Mouse (Mus musculus) liver, embryonic 11.5 days (tissue): Measurements from ENCODE around the gene Coro1c. TPM values are rescaled to one million over a fixed set of nuclear protein-coding genes. Genes with fewer than 3 reads are reported as not detected.

Experiments
- ATAC-seq: fragments of 200-750 bp; cut with Nextera tagmentation; replicated peaks from 2 replicates; pipeline ENCODE4 v1.8.0; 2017; ENCODE audit warnings: moderate number of reproducible peaks, mild to moderate bottlenecking, moderate TSS enrichment, moderate library complexity; ENCODE audit not compliant: low FRiP score
- DNase-seq: peaks from one replicate; pipeline ENCODE4 v3.0.0-alpha.2; 2017; ENCODE audit warnings: low spot score
- H3K27ac ChIP-seq: fragments of 300-500 bp; sonication (generic); 2 replicates; pipeline ENCODE4 v1.5.1; 2014; ENCODE audit warnings: mild to moderate bottlenecking, low read depth, low read length, control low read depth
- H3K27me3 ChIP-seq: fragments of 300-500 bp; sonication (generic); replicated peaks from 2 replicates; pipeline ENCODE4 v1.6.1; 2014; ENCODE audit warnings: low read length, mixed read lengths; ENCODE audit not compliant: control insufficient read depth, insufficient read depth
- H3K36me3 ChIP-seq: fragments of 300-500 bp; sonication (generic); 2 replicates; pipeline ENCODE4 v1.6.1; 2014; ENCODE audit warnings: mild to moderate bottlenecking, low read length, moderate library complexity, mixed read lengths; ENCODE audit not compliant: control insufficient read depth, insufficient read depth
- H3K4me1 ChIP-seq: fragments of 300-500 bp; sonication (generic); replicated peaks from 2 replicates; pipeline ENCODE4 v1.6.1; 2014; ENCODE audit warnings: low read length, mixed read lengths; ENCODE audit not compliant: control insufficient read depth, insufficient read depth
- H3K4me2 ChIP-seq: fragments of 300-500 bp; sonication (generic); 2 replicates; pipeline ENCODE4 v1.6.1; 2014; ENCODE audit warnings: mild to moderate bottlenecking, control low read depth, moderate library complexity
- H3K4me3 ChIP-seq: fragments of 300-500 bp; sonication (generic); 2 replicates; pipeline ENCODE4 v1.5.1; 2014; ENCODE audit warnings: low read depth, low read length, control low read depth
- H3K9ac ChIP-seq: fragments of 300-500 bp; sonication (generic); 2 replicates; pipeline ENCODE4 v1.6.1; 2014; ENCODE audit warnings: low read depth, low read length, control low read depth
- H3K9me3 ChIP-seq: fragments of 300-500 bp; sonication (generic); 2 replicates; pipeline ENCODE4 v1.6.1; 2016; ENCODE audit warnings: low read length, inconsistent platforms, mixed read lengths; ENCODE audit not compliant: control insufficient read depth
- WGBS: fragments of 180-500 bp; shearing (Covaris S2); extraction: QIAGEN DNeasy Blood & Tissue Kit; methylation state at CpG from one replicate; pipeline ENCODE4 v1.1.7; 2014; 5-methylcytosine and 5-hydroxymethylcytosine counted together
- polyA plus RNA-seq: library from polyadenylated mRNA; unstranded; fragments of >200 nt; fragmentation: Nextera tagmentation; extraction: Ambion mirVana; gene quantifications from 2 replicates; pipeline ENCODE4 v1.2.1, GENCODE M21; 2014

Coro1c gene
- polyA plus RNA-seq, 1 experiment from 2014 or later, result 122 TPM

GRCm38 (mm10) chr5:113841243-113842225, 67.0 kb downstream of the Coro1c start:
- no peak overlapping the region; the same call in 1 of the 2 replicates for H3K27ac ChIP-seq
- ATAC-seq (no peak), DNase-seq (no peak)
- 66% methylated on average over 23 of the region's 23 CpGs for WGBS
- H3K9ac ChIP-seq, result no peak overlapping the region
- no peaks in the 10 kb centered on the region for H3K27me3 ChIP-seq
- peaks cover 32% of the 10 kb centered on the region for H3K36me3 ChIP-seq
- H3K4me1 ChIP-seq, result peaks cover 9% of the 10 kb centered on the region
- H3K9me3 ChIP-seq, result no peaks in the 10 kb centered on the region
- H3K4me3 ChIP-seq, result no peak overlapping the region
- no peak overlapping the region for H3K4me2 ChIP-seq

GRCm38 (mm10) chr5:113840443-113840842, 68.1 kb downstream of the Coro1c start:
- Histone ChIP-seq H3K27ac (no peak overlapping the region), H3K4me3 (no peak overlapping the region), H3K4me2 (no peak overlapping the region), H3K27me3 (no peaks in the 10 kb centered on the region), H3K36me3 (peaks cover 21% of the 10 kb centered on the region), H3K9me3 (no peaks in the 10 kb centered on the region), H3K4me1 (no peaks in the 10 kb centered on the region; the same call in 1 of the 2 replicates), H3K9ac (no peak overlapping the region)
- ATAC-seq (no peak), DNase-seq (no peak)
- 82% methylated on average over 4 of the region's 4 CpGs for WGBS

GRCm38 (mm10) chr5:113836961-113837360, 71.6 kb downstream of the Coro1c start:
- Histone ChIP-seq H3K4me1 (peaks cover 4% of the 10 kb centered on the region; the same call in 1 of the 2 replicates), H3K27me3 (no peaks in the 10 kb centered on the region), H3K4me2 (no peak overlapping the region), H3K36me3 (peaks cover 4% of the 10 kb centered on the region), H3K4me3 (no peak overlapping the region), H3K27ac (no peak overlapping the region), H3K9ac (no peak overlapping the region), H3K9me3 (no peaks in the 10 kb centered on the region)
- no peak for ATAC-seq
- WGBS, result 77% methylated on average over 10 of the region's 10 CpGs
- DNase-seq, result no peak

GRCm38 (mm10) chr5:113833316-113833947, 75.1 kb downstream of the Coro1c start:
- no peak overlapping the region for H3K9ac ChIP-seq
- no peak overlapping the region for H3K4me2 ChIP-seq
- H3K36me3 ChIP-seq, result no peaks in the 10 kb centered on the region; the same call in 1 of the 2 replicates
- H3K27me3 ChIP-seq, result no peaks in the 10 kb centered on the region
- no peak for ATAC-seq
- DNase-seq, result no peak
- H3K4me1 ChIP-seq, result peaks cover 11% of the 10 kb centered on the region
- WGBS, result 50% methylated on average over 16 of the region's 16 CpGs
- no peak overlapping the region for H3K4me3 ChIP-seq
- no peaks in the 10 kb centered on the region for H3K9me3 ChIP-seq
- H3K27ac ChIP-seq, result no peak overlapping the region

GRCm38 (mm10) chr5:113832490-113832901, 76.1 kb downstream of the Coro1c start, which contains the start of gene Selplg:
Selplg (minus strand) TSS chr5:113832644.
- no peak for ATAC-seq
- H3K4me2 ChIP-seq, result no peak within 1 kb of the TSS
- no peaks in the 10 kb centered on the region for H3K9me3 ChIP-seq
- H3K27me3 ChIP-seq, result no peaks in the 10 kb centered on the region
- no peak within 1 kb of the TSS for H3K27ac ChIP-seq
- no peak within 1 kb of the TSS for H3K9ac ChIP-seq
- H3K4me1 ChIP-seq, result peaks cover 18% of the 10 kb centered on the region
- DNase-seq, result no peak
- H3K4me3 ChIP-seq, result no peak within 1 kb of the TSS
- WGBS, result 61% methylated on average over 8 of the region's 8 CpGs
- H3K36me3 ChIP-seq, result no peaks in the 10 kb centered on the region; the same call in 1 of the 2 replicates

- ATAC-seq (no peak), DNase-seq (no peak)
- Histone ChIP-seq H3K27ac (no peak overlapping the region), H3K36me3 (no peaks in the 10 kb centered on the region), H3K27me3 (no peaks in the 10 kb centered on the region), H3K9me3 (no peaks in the 10 kb centered on the region), H3K4me1 (peaks cover 18% of the 10 kb centered on the region), H3K9ac (no peak overlapping the region), H3K4me3 (no peak overlapping the region), H3K4me2 (no peak overlapping the region)
- 60% methylated on average over 3 of the region's 3 CpGs for WGBS
These were observed 76.8 kb downstream of the Coro1c start for GRCm38 (mm10) chr5:113831741-113832140.

GRCm38 (mm10) chr5:113830796-113831195, 77.8 kb downstream of the Coro1c start:
- WGBS, result 83% methylated on average over 5 of the region's 5 CpGs

GRCm38 (mm10) chr5:113830292-113830643, 78.3 kb downstream of the Coro1c start:
- no peaks in the 10 kb centered on the region for H3K9me3 ChIP-seq
- H3K36me3 ChIP-seq, result no peaks in the 10 kb centered on the region
- H3K4me1 ChIP-seq, result peaks cover 21% of the 10 kb centered on the region
- ATAC-seq, result peak; percentile 80
- 28% methylated on average over 10 of the region's 10 CpGs for WGBS
- peak overlapping the region; percentile 41 for H3K4me3 ChIP-seq
- DNase-seq, result no peak
- peak overlapping the region; percentile 59 for H3K9ac ChIP-seq
- no peaks in the 10 kb centered on the region for H3K27me3 ChIP-seq
- peak overlapping the region; percentile 58; the same call in 1 of the 2 replicates for H3K27ac ChIP-seq
- H3K4me2 ChIP-seq, result peak overlapping the region; percentile 65

More at GRCm38 (mm10) chr5:113830796-113831195, 77.8 kb downstream of the Coro1c start:
- no peak overlapping the region for H3K4me3 ChIP-seq
- DNase-seq (no peak), ATAC-seq (no peak)
- H3K27me3 ChIP-seq, result no peaks in the 10 kb centered on the region
- H3K4me2 ChIP-seq, result no peak overlapping the region
- H3K27ac ChIP-seq, result no peak overlapping the region
- H3K9ac ChIP-seq, result no peak overlapping the region
- H3K9me3 ChIP-seq, result no peaks in the 10 kb centered on the region
- peaks cover 18% of the 10 kb centered on the region for H3K4me1 ChIP-seq
- no peaks in the 10 kb centered on the region for H3K36me3 ChIP-seq
